Mouse (Mus musculus) midbrain, embryonic 11.5 days (tissue): ENCODE data around the gene Hcfc1r1. TPM values are rescaled to one million over a fixed set of nuclear protein-coding genes. Genes with fewer than 3 reads are reported as not detected.

Experiments used
- ATAC-seq: fragments of 200-750 bp; cut with Nextera tagmentation; 2 replicates; pipeline ENCODE4 v1.8.0; 2017; ENCODE audit warnings: moderate TSS enrichment, moderate library complexity; ENCODE audit not compliant: low FRiP score
- DNase-seq: peaks from one replicate; pipeline ENCODE4 v3.0.0; 2015; ENCODE audit warnings: low spot score; ENCODE audit errors: missing footprints
- H3K27ac ChIP-seq: fragments of 300-500 bp; sonication (generic); 2 replicates; pipeline ENCODE4 v1.5.1; 2014; ENCODE audit warnings: low read depth, low read length
- H3K27me3 ChIP-seq: fragments of 300-500 bp; sonication (generic); 2 replicates; pipeline ENCODE4 v1.6.1; 2014; ENCODE audit warnings: mild to moderate bottlenecking, low read length, moderate library complexity, mixed read lengths; ENCODE audit not compliant: control insufficient read depth, insufficient read depth
- H3K36me3 ChIP-seq: fragments of 300-500 bp; sonication (generic); 2 replicates; pipeline ENCODE4 v1.6.1; 2014; ENCODE audit warnings: mild to moderate bottlenecking, low read length, moderate library complexity, mixed read lengths; ENCODE audit not compliant: control insufficient read depth, insufficient read depth
- H3K4me1 ChIP-seq: fragments of 300-500 bp; sonication (generic); 2 replicates; pipeline ENCODE4 v1.6.1; 2014; ENCODE audit warnings: low read length; ENCODE audit not compliant: control insufficient read depth, insufficient read depth
- H3K4me2 ChIP-seq: fragments of 300-500 bp; sonication (generic); 2 replicates; pipeline ENCODE4 v1.6.1; 2014; ENCODE audit warnings: mild to moderate bottlenecking, moderate library complexity
- H3K4me3 ChIP-seq: fragments of 300-500 bp; sonication (generic); 2 replicates; pipeline ENCODE4 v1.5.1; 2014; ENCODE audit warnings: low read depth, low read length
- H3K9ac ChIP-seq: fragments of 300-500 bp; sonication (generic); 2 replicates; pipeline ENCODE4 v1.6.1; 2014; ENCODE audit warnings: low read length
- H3K9me3 ChIP-seq: fragments of 300-500 bp; sonication (generic); 2 replicates; pipeline ENCODE4 v1.6.1; 2016; ENCODE audit warnings: low read length; ENCODE audit not compliant: control insufficient read depth
- WGBS: fragments of 180-500 bp; shearing (Covaris S2); extraction: QIAGEN DNeasy Blood & Tissue Kit; methylation state at CpG from one replicate; pipeline ENCODE4 v1.1.7; 2014; 5-methylcytosine and 5-hydroxymethylcytosine counted together
- polyA plus RNA-seq: library from polyadenylated mRNA; unstranded; fragments of >200 nt; fragmentation: Nextera tagmentation; extraction: Ambion mirVana; gene quantifications from 2 replicates; pipeline ENCODE4 v1.2.1, GENCODE M21; 2014

Gene Hcfc1r1
- polyA plus RNA-seq, 1 experiment from 2014 or later = 40.6 TPM

DNA sequence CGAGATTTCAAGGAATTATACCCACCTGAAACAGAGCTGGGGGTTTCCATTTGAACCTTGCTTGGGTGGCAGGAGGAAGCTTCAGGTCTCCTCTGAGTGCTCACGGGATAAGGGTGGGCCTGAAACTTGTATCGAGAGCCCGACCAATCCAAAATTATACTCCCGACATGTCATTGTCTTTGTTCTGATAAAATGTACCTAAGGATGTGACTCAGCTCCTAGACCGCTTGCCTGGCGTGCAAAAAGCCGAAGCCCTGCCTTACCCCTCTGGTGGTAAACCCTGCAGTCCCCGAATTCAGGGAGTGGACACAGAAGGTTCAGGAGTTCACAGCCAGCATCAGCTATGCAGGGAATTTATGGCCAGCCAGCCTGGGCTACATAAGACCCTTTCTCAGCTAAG, 6.9 kb downstream of the Hcfc1r1 start:
- H3K9me3 ChIP-seq = no peaks in the 10 kb centered on the region
- no peak overlapping the region for H3K9ac ChIP-seq
- H3K4me2 ChIP-seq = no peak overlapping the region
- no peaks in the 10 kb centered on the region for H3K36me3 ChIP-seq
- WGBS = 77% methylated on average over 9 of the region's 9 CpGs
- H3K4me1 ChIP-seq = peaks cover 25% of the 10 kb centered on the region
- H3K27ac ChIP-seq = no peak overlapping the region
- peak; percentile 33 for DNase-seq
- H3K27me3 ChIP-seq = peaks cover 70% of the 10 kb centered on the region
- H3K4me3 ChIP-seq = no peak overlapping the region
- ATAC-seq = no peak

DNA sequence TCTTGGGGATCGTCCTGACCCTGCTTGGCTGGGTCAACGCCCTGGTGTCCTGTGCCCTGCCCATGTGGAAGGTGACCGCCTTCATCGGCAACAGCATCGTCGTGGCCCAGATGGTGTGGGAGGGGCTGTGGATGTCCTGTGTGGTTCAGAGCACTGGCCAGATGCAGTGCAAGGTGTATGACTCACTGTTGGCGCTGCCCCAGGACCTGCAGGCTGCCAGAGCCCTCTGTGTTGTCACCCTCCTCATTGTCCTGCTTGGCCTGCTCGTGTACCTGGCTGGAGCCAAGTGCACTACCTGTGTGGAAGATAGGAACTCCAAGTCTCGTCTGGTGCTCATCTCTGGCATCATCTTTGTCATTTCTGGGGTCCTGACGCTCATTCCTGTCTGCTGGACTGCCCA, 7.7 kb downstream of the Hcfc1r1 start:
- no peak overlapping the region for H3K4me2 ChIP-seq
- WGBS = 85% methylated on average over 10 of the region's 10 CpGs
- no peaks in the 10 kb centered on the region for H3K36me3 ChIP-seq
- ATAC-seq (no peak), DNase-seq (no peak)
- peaks cover 62% of the 10 kb centered on the region for H3K27me3 ChIP-seq
- H3K9me3 ChIP-seq = no peaks in the 10 kb centered on the region
- no peak overlapping the region for H3K27ac ChIP-seq
- H3K4me3 ChIP-seq = no peak overlapping the region
- peaks cover 23% of the 10 kb centered on the region for H3K4me1 ChIP-seq
- no peak overlapping the region for H3K9ac ChIP-seq

DNA sequence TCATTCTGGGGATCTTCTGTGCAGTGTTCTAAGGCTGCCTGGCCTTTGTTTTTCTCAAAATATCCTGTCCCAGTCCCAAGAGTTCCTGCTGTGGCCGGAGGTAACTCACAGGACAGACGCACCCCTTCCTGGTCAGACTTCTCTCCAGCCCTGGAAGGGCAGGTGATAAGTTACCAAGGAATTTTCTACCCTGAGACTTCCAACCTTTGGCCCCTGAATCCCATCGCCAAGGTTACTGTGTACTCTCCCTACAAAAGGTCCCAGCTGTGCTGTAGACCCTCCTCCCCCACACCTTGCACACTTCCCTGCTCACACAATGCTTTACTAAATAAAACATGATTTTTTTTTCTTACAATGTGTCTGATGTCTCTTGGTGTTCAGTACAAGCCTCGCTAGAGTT, 8.7 kb downstream of the Hcfc1r1 start:
- Histone ChIP-seq H3K9me3 (no peaks in the 10 kb centered on the region), H3K27ac (no peak overlapping the region), H3K4me1 (peaks cover 16% of the 10 kb centered on the region), H3K4me2 (no peak overlapping the region), H3K36me3 (no peaks in the 10 kb centered on the region), H3K4me3 (no peak overlapping the region), H3K27me3 (peaks cover 55% of the 10 kb centered on the region), H3K9ac (no peak overlapping the region)
- 67% methylated on average over 4 of the region's 4 CpGs for WGBS
- DNase-seq (no peak), ATAC-seq (no peak)

DNA sequence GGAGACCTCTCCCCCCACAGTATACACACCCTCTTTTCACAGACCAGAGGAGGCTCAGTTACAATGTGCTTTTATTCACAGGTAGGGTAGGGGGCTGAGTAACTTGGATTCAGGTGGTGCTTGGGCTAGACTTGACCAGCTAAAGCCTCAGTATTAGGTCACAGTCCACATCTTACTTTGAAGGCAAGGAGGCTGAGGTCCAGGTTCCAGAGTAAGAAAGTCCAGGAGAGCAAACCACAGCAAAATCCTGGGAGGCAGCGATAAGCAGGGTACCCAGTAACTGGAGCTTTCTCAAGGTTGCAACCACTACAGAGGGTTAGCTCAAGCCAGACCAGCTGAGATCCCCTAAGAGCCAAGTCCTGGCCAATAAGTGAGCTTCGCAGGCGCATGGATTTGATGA, 9.1 kb downstream of the Hcfc1r1 start:
- no peak overlapping the region for H3K4me2 ChIP-seq
- H3K9me3 ChIP-seq = no peaks in the 10 kb centered on the region
- no peak overlapping the region for H3K4me3 ChIP-seq
- peaks cover 13% of the 10 kb centered on the region for H3K4me1 ChIP-seq
- WGBS = 77% methylated on average over 3 of the region's 3 CpGs
- H3K36me3 ChIP-seq = no peaks in the 10 kb centered on the region
- DNase-seq (peak; percentile 77), ATAC-seq (no peak)
- H3K27ac ChIP-seq = no peak overlapping the region
- H3K9ac ChIP-seq = no peak overlapping the region
- H3K27me3 ChIP-seq = peaks cover 55% of the 10 kb centered on the region

DNA sequence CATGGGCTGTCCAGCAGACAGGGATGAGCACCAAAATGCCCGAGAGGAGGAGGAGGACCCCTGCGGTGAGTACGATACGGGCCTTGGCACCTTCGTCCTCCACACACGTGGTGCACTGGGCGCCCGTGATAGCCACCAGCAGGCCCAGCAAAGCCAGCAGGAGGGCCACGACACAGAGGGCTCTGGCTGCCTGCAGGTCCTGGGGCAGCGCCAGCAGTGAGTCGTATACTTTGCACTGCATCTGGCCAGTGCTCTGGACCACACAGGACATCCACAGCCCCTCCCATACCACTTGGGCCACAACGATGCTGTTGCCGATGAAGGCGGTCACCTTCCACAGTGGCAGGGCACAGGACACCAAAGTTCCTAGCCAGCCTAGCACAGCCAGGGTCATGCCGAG, 9.8 kb downstream of the Hcfc1r1 start:
- Histone ChIP-seq H3K4me3 (no peak overlapping the region), H3K9me3 (no peaks in the 10 kb centered on the region), H3K4me2 (no peak overlapping the region), H3K36me3 (no peaks in the 10 kb centered on the region), H3K27me3 (peaks cover 55% of the 10 kb centered on the region), H3K9ac (no peak overlapping the region), H3K4me1 (peaks cover 13% of the 10 kb centered on the region; the same call in 1 of the 2 replicates), H3K27ac (no peak overlapping the region)
- 26% methylated on average over 15 of the region's 15 CpGs for WGBS
- DNase-seq (peak; percentile 85), ATAC-seq (no peak)

DNA sequence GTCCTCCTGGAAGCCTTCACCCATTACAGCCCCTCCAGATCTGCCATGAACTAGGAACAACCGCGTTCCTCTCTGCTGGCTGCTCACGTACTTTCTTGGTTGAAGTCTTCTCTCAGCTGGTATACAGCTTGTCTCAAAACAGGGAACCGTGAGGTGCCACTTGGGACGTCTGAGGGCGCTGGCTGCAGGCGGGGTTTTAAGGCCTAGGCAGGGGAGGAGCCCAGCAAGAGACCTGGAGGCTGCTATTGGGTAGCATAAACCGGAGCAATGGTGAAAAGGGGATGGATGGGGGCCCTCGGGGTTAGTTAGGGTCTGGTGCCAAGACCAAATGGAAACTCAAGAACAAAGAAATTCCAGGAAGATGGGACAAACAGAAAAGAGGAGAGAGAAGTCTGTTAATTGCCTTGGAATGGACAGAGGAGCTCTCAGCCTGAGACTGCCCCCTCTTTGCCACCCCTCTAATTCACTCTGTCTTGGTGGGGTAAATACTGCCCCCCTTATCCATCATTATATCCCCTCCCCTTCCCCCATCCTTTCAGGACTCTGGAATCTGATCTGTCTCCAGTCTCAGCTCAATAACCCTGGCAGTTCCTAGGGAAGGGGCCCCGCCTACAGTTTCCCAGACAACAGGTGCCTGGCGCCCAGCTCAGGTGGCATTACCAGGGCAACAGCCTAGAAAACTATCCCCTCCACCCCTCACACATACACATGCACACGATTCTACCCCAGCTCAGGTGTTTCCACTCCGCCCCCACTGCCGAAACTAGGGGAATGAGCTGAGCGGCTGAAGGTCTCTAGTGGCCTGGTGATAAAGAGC, 10.7 kb downstream of the Hcfc1r1 start, which contains the start of gene Cldn9:
TSS of gene Cldn9 (minus strand) at position 171 of the 817 bp plus-strand sequence.
- DNase-seq (peak; percentile 78), ATAC-seq (peak; percentile 70)
- 13% methylated on average over 15 of the region's 15 CpGs for WGBS
- no peaks in the 10 kb centered on the region for H3K9me3 ChIP-seq
- H3K9ac ChIP-seq = no peak within 1 kb of the TSS
- no peak within 1 kb of the TSS for H3K27ac ChIP-seq
- peaks cover 46% of the 10 kb centered on the region for H3K27me3 ChIP-seq
- H3K36me3 ChIP-seq = no peaks in the 10 kb centered on the region
- H3K4me2 ChIP-seq = no peak within 1 kb of the TSS
- peaks cover 13% of the 10 kb centered on the region; the same call in 1 of the 2 replicates for H3K4me1 ChIP-seq
- no peak within 1 kb of the TSS for H3K4me3 ChIP-seq

DNA sequence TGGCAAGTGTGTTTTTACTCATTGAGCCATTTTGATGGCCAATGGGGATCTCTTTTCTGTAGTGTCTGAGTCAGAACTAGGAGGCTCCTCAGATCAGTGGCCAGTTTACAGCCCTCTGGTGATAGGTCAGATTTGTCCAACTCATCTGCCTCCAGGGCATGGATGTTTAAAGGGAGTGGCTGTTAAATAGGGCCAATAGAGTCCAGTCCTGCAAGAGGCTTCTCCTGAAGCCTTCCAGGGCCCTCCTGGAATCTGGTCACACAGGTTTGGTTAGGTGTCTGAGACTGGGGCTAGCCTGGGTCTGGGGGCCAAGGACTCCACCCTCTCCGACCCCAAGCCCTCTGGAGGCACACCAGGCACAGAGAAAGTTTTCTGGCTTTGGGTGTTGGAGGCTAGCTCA, 21.1 kb downstream of the Hcfc1r1 start:
- 74% methylated on average over 1 of the region's 1 CpGs for WGBS
- ATAC-seq (no peak), DNase-seq (no peak)
- Histone ChIP-seq H3K9me3 (no peaks in the 10 kb centered on the region), H3K27me3 (peaks cover 15% of the 10 kb centered on the region), H3K9ac (no peak overlapping the region), H3K4me3 (no peak overlapping the region), H3K4me2 (no peak overlapping the region), H3K36me3 (no peaks in the 10 kb centered on the region), H3K27ac (no peak overlapping the region), H3K4me1 (no peaks in the 10 kb centered on the region; the same call in 1 of the 2 replicates)

DNA sequence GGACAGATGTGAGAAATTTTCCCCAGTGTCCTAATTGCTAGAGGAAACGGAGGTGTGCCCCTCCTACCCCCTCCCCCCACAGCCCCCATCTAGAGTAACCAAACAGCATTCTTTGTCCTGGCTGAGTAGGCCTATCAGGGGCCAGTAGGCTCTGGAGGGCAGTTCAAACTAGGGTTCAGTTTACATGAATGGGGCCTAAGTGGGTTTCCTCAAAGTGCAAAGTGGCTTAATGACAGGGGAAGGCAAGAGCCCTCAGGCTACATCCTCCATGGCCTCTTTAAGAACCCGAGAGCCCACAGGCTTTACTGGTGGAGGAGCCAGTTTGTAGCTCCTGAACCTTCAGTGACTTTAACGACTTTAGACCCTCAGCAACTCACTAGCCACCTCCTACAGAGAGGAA, 22.4 kb downstream of the Hcfc1r1 start:
- Histone ChIP-seq H3K27me3 (peaks cover 22% of the 10 kb centered on the region), H3K4me3 (no peak overlapping the region), H3K27ac (no peak overlapping the region), H3K9me3 (no peaks in the 10 kb centered on the region), H3K36me3 (no peaks in the 10 kb centered on the region), H3K4me2 (no peak overlapping the region), H3K4me1 (no peaks in the 10 kb centered on the region; the same call in 1 of the 2 replicates), H3K9ac (no peak overlapping the region)
- DNase-seq (no peak), ATAC-seq (no peak)
- WGBS = 15% methylated on average over 3 of the region's 3 CpGs
